Mouse (Mus musculus) cerebellum, adult 9-10 months (tissue): ENCODE data around the gene Wwp2.

ENCODE experiments used
- DNase-seq: peaks from one replicate; pipeline ENCODE4 v3.0.0; 2022

Wwp2 gene

GRCm38 (mm10) chr8:107435421-107435961, 674 bp upstream of the Wwp2 start:
- DNase-seq: no peak

GRCm38 (mm10) chr8:107436841-107437421, 766 bp downstream of the Wwp2 start:
- peak; percentile 49 for DNase-seq

GRCm38 (mm10) chr8:107437711-107438110, 1.5 kb downstream of the Wwp2 start:
- DNase-seq: no peak

- no peak for DNase-seq
These were observed 3.9 kb downstream of the Wwp2 start for GRCm38 (mm10) chr8:107439880-107440625.

GRCm38 (mm10) chr8:107444626-107445025, 8.5 kb downstream of the Wwp2 start:
- no peak for DNase-seq

GRCm38 (mm10) chr8:107447713-107448112, 11.5 kb downstream of the Wwp2 start:
- no peak for DNase-seq

- DNase-seq: no peak
These were observed 12.3 kb downstream of the Wwp2 start for GRCm38 (mm10) chr8:107448382-107448889.

- DNase-seq: no peak
These were observed 13.0 kb downstream of the Wwp2 start for GRCm38 (mm10) chr8:107449130-107449529.

- no peak for DNase-seq
These were observed 13.5 kb downstream of the Wwp2 start for GRCm38 (mm10) chr8:107449655-107450054.

GRCm38 (mm10) chr8:107451414-107452066, 15.4 kb downstream of the Wwp2 start:
- DNase-seq: no peak

GRCm38 (mm10) chr8:107453386-107453785, 17.2 kb downstream of the Wwp2 start:
- DNase-seq: no peak

- peak; percentile 54 for DNase-seq
These were observed 19.1 kb downstream of the Wwp2 start for GRCm38 (mm10) chr8:107455268-107455667.

GRCm38 (mm10) chr8:107457725-107458124, 21.6 kb downstream of the Wwp2 start:
- no peak for DNase-seq

- no peak for DNase-seq
These were observed 22.1 kb downstream of the Wwp2 start for GRCm38 (mm10) chr8:107458281-107458680.

GRCm38 (mm10) chr8:107462423-107462822, 26.3 kb downstream of the Wwp2 start:
- DNase-seq: no peak

GRCm38 (mm10) chr8:107465332-107465990, 29.3 kb downstream of the Wwp2 start:
- DNase-seq: no peak

GRCm38 (mm10) chr8:107466642-107467041, 30.5 kb downstream of the Wwp2 start:
- no peak for DNase-seq

- DNase-seq: no peak
These were observed 32.7 kb downstream of the Wwp2 start for GRCm38 (mm10) chr8:107468811-107469302.

GRCm38 (mm10) chr8:107470302-107470701, 34.1 kb downstream of the Wwp2 start:
- DNase-seq: no peak

- DNase-seq: no peak
These were observed 36.4 kb downstream of the Wwp2 start for GRCm38 (mm10) chr8:107472403-107473100.

GRCm38 (mm10) chr8:107473369-107473768, 37.2 kb downstream of the Wwp2 start:
- no peak for DNase-seq

- no peak for DNase-seq
These were observed 39.4 kb downstream of the Wwp2 start for GRCm38 (mm10) chr8:107475613-107476012.
